Mouse (Mus musculus): ENCODE data around the gene Dock6.
"Not testable (repeated sequence)": the region's sequence is repeated elsewhere in the genome, so short reads cannot be mapped to it uniquely, and the experiment has no call there.

Dock6 gene

DNA sequence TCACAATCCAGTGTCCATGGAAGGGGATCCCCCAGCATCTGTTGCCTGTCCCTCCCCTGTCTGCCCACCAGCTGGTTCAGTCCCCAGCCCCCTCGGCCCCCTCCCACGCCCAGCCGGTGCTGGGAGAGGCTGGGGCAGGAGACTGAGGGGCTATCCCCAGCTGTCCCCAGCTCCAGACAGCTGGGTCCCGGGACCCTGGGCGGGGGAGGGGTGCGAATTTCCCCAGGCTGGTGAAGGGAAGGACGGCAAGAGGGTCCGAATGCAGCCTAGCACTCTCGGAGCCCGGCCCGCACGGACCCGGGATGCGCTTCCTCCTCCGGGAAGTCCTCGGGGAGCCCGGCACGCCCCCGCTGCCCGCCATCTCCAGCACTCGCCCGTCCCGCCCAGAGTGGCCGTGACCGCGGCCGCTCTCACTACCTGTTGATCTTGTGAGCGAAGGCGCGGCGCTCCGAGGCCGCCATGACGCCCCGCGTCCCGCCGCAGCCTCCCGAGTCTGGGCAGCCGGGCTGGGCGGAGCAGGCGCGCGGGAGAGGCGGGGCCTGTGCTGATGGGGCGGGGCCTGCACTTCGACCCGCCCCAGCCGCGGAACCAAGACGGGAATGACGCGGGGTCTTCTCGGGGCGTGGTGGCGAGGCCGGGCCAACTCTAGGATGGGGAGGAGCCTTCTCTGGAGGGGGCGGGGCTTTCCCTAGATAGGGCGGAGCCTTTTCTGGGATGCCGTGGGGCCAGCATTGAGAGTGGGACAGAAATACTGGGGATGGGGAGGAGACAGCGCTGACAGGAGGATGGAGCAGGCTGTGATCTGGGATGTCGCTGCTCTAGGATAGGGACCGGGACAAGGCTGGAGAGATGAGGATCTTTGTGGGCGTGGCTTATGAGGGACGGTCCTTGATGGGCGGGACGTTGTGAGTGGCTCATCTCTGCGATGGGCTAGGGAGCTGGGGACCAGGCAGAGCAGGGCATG lies at the start of gene Dock6:
Gene Dock6, minus strand, starts transcription at position 508 of the 964 bp plus-strand sequence.
- DNase-seq (ENCODE audit: low read depth, low spot score) = peak; percentile 80

DNA sequence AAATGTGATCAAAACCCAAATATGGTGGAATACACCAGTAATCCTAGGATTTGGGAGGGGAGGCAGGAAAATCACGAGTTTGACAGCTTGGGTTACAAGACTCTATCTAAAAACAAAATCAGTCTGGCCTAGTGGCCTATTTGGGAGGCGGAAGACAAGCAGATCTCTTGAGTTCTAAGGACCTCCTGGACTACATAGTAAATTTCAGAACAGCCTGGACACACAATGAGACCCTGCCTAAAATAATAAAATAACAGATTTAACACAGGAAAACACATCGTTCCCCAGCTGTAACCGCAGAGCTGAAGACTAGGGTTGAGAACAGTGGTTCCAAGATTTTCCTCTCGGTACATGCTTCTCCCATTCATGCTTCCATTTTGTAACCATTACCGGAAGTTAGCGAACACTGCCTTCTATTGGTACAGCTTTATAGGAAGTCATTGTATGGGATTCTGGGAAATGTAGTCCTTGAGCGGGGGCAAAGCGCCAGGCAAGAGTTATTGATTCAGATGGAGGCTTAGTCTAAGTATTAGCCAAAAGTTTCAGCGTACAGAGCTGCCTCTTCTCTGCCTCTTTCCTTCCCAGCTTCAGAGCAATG lies 48.9 kb upstream of the Dock6 start:
- peak; percentile 71 for DNase-seq (ENCODE audit: low read depth, low spot score)

DNA sequence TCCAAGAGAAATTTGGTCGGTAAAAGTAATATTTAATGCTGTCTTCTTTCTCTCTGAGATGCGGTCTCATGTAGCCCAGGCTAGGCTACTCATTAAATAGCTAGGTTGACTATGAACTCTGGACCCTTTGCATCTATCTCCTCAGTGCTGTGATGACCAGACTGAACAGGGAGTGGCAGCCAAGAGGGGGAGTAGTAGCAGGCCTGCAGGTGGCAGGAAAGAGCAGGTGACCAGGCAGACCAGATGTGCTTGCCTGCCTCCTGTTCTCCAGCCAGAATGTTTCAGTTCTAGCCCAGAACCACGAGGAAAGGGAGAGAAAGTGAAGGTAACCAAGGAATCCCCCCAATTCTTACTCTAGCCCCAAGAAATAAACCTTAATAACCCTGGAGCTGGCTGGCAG lies 36.8 kb upstream of the Dock6 start:
- peak; percentile 32 for DNase-seq (ENCODE audit: low read depth, low spot score)

DNA sequence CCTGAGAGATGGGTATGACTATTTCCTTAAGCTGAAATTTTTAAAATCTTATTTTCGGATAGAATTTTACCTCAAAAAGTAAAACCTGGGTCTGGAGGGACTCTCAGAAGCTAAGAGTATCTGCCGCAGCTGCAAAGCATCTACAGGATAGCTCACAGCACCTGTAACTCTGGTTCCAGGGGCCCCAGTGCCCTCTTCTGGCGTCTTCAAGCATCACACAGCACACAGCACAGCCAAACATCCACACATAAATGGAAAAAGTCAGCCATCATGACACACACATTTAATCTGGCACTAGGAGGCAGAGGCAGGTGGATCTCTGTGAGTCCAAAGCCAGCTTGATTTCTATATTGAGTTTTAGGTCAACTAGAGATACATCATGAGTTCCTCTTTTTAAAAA lies 24.2 kb upstream of the Dock6 start:
- DNase-seq (ENCODE audit: low read depth, low spot score) = peak; percentile 29

DNA sequence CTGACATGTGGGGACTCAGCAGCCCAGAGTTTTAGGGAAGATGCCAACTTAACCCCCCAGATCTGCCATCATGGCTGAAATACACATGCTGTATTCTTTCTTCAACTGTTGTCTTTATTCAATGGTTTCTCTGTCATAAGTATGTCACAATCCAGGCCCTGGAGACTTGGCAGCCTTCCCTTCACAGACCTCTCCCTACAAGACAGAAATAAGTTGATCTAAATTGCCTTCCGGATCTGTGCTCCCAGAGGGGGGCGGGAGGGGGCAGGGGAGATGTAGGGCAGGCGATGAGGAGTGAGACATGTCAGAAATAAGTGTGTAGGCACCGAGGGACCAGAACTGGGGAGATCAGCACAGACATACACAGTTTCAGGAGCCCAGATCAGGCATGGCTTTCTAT lies 19.8 kb upstream of the Dock6 start:
- no peak for DNase-seq (ENCODE audit: low read depth, low spot score)

DNA sequence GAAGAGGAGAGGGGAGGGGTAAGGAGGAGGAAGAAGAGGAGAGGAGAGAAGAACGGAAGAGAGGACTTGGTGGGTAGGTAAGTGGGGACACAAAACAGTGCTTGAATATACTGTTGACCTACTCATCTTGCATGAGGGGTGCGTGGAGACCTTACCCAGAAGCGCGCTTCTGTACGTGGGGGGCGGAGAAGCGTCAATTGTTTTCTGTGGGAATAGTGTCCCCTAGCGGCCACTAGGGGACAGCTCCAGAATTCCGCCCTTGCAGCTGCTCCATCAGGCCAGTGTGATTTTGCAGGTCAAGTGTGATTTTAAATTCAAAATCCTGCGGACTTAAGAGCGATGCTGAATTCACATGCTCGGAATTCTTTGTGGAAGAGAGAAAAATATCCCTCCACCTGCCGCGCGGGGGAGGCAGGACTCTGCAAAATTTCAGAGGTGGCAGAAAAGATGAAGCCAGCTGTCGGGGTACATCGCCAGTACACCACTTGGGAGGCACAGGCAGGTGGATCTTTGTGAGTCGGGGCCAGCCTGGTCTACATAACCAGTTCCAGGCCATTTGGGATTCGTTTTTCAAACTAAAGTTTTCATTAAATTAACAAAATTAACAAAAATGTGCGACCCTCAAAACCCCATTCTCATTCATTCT lies 18.6 kb upstream of the Dock6 start:
- peak; percentile 58 for DNase-seq (ENCODE audit: low read depth, low spot score)

DNA sequence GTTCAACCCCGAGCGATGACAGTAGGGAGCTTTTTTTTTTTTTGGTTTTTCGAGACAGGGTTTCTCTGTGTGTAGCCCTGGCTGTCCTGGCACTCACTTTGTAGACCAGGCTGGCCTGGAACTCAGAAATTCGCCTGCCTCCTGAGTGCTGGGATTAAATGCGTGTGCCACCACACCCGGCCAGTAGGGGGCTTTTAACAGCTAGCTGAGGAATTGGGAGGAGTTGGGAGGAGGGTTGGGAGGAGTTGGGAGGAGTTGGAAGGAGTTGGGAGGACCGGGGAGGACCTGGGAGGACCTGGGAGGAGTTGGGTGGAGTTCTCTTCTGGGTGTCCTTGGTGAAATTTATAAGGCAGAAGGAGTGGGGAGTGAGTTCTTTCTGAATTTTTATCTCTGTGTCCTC lies 16.9 kb upstream of the Dock6 start:
- DNase-seq (ENCODE audit: low read depth, low spot score) = not testable (repeated sequence)

DNA sequence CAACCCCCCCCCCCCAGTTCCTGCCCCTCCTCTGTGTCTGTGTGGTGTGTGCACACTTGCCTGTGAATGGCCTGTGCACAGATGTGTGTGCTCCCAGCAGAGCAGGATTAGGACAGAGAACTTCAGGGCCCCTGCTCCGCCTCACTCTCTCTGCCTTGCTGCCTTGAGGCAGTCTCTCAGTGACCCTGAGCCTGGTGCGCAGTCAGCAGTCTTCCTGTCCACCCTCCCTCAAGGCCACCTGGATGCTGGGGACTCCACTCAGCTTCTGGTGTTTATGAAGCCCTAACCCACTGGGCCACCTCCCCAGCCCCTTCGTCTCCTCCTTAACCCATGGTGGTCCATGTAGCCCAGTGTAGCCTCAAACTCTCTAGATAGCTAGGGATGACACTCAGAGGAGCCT lies 15.3 kb upstream of the Dock6 start:
- DNase-seq (ENCODE audit: low read depth, low spot score) = no peak

DNA sequence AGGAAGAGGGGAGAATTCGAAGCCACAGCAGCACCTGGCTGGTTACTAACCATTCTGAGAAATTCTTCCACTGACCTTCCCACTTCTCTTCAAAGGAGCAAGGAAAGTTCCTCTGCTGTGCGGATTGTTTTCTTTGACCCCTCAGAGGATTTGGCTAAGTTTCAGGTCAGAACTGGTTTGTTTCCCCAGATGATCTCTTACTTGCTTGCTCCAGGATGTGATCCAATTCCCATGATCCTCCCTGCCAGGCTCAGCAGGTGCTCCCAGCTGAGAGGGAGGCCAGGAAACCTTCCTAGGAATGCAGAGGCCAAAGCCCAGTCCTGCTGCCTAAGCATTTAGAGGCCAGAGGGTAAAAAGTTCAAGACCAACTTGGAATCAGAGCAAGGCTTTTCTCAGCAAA lies 14.2 kb upstream of the Dock6 start:
- DNase-seq (ENCODE audit: low read depth, low spot score) = no peak

DNA sequence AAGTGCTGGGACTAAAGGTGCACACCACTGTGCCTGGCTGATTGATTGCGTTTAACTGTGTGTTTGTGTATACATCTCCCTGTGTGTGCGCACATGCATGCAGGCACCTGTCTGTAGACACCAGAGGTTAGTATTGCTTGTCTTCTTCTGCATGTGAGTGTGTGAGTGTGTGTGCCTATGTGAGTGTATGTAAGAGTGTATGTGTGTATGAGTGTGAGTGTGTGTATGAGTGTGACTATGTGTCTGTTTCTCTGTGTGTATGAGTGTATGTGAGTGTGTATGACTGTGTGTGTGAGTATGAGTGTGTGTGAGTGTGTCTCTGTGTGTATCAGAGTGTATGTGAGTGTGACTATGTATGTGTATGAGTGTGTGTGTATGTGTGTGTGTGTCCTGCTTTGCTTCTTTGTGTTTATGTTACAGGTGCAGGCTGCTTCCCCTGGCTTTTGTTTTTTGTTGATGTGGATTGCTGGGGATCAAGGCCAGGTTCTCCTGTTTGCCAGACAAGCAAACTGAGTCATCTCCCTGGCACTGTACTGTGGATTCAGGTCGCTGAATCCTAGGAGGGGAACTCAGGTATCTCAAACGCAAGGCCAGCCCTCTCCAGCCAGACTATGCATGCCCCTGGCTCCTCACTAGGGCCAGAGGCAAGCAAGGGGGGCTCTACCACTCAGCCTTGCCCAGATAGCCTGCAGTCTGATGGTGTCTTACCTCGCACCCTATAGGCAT lies 13.4 kb upstream of the Dock6 start:
- no peak for DNase-seq (ENCODE audit: low read depth, low spot score)

DNA sequence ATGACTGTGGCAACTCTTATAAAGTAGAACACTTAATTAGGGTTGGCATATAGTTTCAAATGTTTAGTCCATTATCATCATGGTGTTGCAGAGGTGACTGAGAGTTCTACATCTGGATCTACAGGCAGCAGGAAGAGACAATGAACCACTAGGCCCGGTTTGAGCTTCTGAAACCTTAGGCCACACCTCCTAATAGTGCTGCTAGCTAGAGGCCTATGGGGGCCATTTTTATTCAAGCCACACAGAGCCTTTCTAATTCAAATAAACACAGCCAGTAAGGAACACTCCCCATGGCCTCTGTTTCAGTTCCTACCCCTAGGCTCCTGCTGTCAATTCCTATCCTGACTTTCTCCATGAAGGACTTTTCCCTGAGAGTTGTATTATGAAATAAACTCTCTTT lies 9.7 kb upstream of the Dock6 start:
- no peak for DNase-seq (ENCODE audit: low read depth, low spot score)

DNA sequence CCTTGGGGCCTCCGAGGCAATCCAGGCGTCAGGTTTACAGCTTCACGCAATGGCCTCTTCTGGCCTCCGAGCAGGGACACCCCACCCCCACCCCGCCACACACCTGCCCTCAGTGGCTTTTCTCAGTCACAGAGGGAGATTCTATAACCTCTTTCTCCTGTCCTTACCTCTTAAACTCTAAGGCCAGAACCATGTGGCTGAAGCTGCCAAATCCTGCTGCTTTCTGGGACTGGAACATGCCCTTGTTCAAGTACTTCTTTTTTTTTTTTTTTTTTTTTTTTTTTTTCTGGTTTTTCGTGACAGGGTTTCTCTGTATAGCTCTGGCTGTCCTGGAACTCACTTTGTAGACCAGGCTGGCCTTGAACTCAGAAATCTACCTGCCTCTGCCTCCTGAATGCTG lies 7.9 kb upstream of the Dock6 start:
- not testable (repeated sequence) for DNase-seq (ENCODE audit: low read depth, low spot score)

DNA sequence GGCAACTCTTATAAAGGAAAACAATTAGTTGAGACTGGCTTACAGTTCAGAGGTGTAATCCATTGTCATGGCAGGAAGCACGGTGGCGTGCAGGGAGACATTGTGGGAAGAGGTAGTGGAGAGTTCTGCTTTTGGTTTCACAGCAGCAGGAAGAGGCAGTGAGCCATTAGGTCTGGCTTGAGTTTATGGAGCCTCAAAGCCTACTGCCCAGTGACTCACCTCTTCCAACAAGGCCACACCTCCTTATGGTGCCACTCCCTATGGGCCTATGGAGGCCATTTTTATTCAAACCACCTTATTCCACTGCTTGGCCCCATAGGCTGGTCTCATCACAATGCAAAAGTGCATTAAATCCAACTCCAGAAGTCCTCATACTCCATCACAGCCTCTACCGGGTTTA lies 7.2 kb upstream of the Dock6 start:
- no peak for DNase-seq (ENCODE audit: low read depth, low spot score)

DNA sequence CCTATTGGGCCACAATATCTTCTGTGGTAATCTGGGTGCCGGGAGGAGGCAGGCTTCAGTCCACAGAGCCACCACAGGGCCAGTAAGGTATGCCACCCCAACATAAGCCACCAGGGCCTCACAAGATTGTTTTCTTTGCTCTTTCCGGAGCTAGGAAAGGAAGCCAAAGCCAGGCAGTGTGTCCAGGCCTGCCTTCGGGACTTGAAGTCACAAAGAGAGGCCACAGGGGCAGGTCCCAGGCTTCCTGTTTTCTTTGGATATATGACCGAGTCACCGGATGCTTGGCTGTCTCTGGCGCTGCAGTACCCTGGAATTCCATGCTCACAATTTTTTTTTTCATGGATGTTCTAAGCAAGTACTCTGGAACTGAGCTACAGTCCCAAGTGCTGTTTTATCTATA lies 5.6 kb upstream of the Dock6 start:
- DNase-seq (ENCODE audit: low read depth, low spot score) = no peak

DNA sequence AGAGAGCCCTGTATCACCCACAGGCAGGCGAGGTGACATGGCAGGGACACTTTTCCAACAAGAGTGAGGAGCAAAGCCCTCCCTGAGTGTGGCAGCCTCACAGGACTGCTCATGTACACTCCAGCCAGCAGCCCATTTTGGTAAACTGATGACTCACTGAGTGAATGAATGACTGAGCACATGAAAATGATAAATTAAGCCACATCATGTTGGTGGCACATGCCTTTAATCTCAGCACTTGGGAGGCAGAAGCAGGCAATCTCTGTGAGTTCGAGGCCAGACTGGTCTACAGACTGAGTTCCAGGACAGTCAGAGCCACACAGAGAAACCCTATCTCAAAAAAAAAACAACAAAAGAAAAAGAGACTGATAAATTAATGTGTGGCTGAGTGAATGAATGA lies 5.1 kb upstream of the Dock6 start:
- no peak for DNase-seq (ENCODE audit: low read depth, low spot score)

DNA sequence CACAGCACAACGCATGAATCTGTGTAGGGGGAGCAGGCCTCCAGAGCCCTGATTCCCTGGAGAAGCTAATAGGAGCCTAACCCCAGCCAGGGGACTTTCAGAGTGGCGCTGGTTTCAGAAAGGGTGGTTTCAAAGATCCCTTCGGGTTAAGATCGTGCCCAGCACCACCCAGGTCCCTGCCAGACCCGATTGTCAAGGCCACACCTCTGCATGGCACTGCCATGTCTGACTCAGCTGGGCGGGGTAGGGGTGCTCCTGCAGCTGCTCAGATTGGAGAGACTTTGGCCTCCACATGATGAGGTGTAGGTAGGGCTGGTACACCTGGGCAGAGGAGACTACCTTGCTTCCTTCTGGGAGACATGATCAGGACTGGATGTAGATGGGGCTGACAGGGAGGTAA lies 2.5 kb upstream of the Dock6 start:
- DNase-seq (ENCODE audit: low read depth, low spot score) = no peak

DNA sequence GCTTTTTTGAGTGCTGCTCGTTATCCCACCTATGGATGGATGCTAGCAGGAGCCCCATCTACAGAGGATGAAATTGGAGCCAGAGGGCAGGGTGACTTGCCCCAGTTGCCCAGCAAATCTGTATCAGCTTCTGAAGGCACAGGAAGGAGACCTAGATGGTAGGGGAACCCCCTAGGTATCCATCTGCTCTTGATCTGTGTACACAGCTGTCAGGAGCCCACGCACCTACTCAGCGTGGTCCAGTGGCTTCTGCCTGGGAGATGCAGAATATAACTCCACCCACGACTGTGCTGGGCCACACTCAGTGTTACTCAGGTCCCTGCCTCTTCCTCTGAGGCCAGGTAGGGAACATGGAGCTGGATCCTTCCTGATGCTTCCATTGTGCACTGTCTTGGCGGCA lies 1.5 kb upstream of the Dock6 start:
- DNase-seq (ENCODE audit: low read depth, low spot score) = peak; percentile 10

DNA sequence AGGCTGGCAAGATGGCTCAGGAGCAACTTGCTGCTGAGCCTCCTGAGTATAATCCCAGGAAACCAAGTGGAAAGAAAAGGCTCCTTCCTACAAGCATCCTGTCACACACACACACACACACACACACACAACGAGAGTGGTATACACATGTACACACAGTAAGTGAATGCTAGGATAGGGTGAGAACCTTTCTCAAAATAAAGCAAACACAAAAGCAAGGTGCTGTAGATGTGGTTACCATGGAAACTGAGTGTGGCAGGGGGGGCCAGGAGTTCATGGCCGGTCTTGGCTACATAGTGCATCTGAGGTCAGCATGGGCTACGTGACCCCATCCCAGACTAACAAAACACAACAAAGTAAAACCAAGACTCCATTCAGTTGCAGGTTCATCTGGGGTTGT lies 1.4 kb downstream of the Dock6 start:
- DNase-seq (ENCODE audit: low read depth, low spot score) = no peak

DNA sequence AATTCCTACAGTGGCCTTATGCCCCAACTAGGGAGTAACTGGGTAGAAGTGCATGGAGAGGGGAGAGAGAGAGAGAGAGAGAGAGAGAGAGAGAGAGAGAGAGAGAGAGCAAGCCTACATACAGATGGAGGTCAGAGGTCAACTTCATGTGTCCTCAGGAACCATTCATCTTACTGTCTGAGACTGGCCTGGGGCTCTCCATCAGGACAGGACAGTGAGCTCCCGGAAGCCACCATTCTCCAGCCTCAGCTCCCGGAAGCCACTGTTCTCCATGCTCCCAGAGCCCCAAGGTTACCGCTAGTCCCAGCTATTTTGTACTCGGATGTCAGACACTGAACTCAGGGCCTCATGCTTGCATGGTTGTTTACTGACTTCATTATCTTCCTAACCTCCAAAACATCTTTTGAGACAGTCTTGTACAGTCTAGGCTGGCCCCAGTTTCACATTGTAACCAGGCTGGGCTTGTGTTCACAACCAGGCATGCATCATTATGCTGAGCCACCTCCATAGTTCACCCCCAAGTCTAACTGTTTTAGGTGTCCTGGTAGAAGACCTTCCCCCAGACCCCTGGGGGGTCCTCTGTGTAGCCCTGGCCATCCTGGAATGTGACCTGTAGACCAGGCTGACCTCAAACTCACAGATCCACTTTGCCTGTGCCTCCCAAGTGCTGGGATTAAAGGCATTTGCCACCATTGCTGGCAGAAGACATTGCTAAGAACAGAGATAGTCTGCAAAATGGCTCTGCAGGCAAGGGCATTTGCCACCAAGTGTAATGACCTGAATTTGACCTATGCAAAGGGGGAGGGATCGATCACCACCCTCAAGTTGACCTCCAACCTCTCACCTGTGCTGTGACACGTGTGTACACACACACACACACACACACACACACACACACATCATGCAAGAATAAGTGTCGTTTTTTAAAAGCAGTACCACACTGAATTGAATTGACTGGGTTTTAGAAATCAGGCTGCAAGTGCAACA lies 2.5 kb downstream of the Dock6 start:
- no peak for DNase-seq (ENCODE audit: low read depth, low spot score)

DNA sequence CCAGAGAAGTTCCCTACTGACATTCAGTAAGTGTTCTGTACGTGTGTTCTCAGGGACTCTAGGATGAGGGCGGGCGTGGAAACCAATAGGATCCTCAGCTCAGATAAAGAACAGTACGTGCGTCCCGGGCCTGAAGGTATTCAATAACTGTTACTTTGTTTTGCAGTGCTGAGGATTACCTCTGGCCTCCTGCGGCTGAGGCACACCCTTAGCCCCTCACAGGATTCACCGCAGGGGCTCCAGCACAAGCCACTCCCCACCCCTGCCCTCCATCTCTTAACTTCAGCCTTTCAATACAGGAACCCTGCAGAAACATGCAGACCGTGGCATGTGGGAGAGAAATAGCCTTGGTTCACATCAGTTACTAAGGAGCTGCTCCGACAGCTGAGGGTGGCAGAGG lies 4.5 kb downstream of the Dock6 start:
- DNase-seq (ENCODE audit: low read depth, low spot score) = no peak

DNA sequence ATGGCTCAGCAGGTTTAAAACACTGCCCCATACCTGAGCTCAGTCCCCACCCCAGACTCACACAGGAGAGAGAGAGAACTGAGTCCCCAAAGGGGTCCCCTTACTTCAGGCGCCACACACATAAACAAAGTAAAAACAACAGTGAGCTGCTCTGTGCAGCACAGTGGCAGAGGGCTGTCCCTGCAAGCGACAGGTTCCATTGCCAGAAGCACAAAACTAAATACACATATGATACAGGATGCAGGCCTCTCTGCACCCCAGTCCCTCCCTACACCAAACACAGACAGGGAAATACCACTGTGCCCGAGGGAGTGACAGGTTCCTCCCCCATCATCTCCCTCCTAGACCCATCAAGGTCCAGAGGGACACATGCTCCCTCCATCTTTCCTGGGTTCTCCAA lies 5.0 kb downstream of the Dock6 start:
- DNase-seq (ENCODE audit: low read depth, low spot score) = no peak

All from A20 (cell line).